Mouse (Mus musculus): ENCODE results near the gene Cbln3.

Gene Cbln3

GRCm38 (mm10) chr14:55878316-55878940 is 5.8 kb downstream of the Cbln3 start:
- no peak for DNase-seq

- no peak for DNase-seq
These were observed 6.5 kb downstream of the Cbln3 start for GRCm38 (mm10) chr14:55877469-55878315.

- peak; percentile 80 for DNase-seq
These were observed 10.2 kb downstream of the Cbln3 start for GRCm38 (mm10) chr14:55873714-55874683.

GRCm38 (mm10) chr14:55873242-55873713 is 10.9 kb downstream of the Cbln3 start:
- DNase-seq = no peak

GRCm38 (mm10) chr14:55872551-55872950 is 11.6 kb downstream of the Cbln3 start:
- DNase-seq = no peak

- no peak for DNase-seq
These were observed 12.2 kb downstream of the Cbln3 start for GRCm38 (mm10) chr14:55872039-55872438.

GRCm38 (mm10) chr14:55869538-55869937 is 14.7 kb downstream of the Cbln3 start:
- DNase-seq = no peak

- DNase-seq = no peak
These were observed 15.8 kb downstream of the Cbln3 start for GRCm38 (mm10) chr14:55868230-55869026.

GRCm38 (mm10) chr14:55866962-55867361 is 17.2 kb downstream of the Cbln3 start:
- DNase-seq = peak; percentile 21

GRCm38 (mm10) chr14:55863773-55864172 is 20.4 kb downstream of the Cbln3 start:
- DNase-seq = peak; percentile 70

- DNase-seq = no peak
These were observed 21.2 kb downstream of the Cbln3 start for GRCm38 (mm10) chr14:55862970-55863369.

- DNase-seq = no peak
These were observed 22.0 kb downstream of the Cbln3 start for GRCm38 (mm10) chr14:55862186-55862585.

- no peak for DNase-seq
These were observed 26.6 kb downstream of the Cbln3 start for GRCm38 (mm10) chr14:55857588-55857987.

GRCm38 (mm10) chr14:55855101-55855561 is 29.1 kb downstream of the Cbln3 start:
- DNase-seq = peak; percentile 27

GRCm38 (mm10) chr14:55854406-55855100 is 29.6 kb downstream of the Cbln3 start:
- peak; percentile 21 for DNase-seq

- peak; percentile 80 for DNase-seq
These were observed 30.4 kb downstream of the Cbln3 start, which contains the start of gene Nynrin for GRCm38 (mm10) chr14:55853621-55854285. TSS of gene Nynrin (plus strand) at chr14:55854010.

GRCm38 (mm10) chr14:55852646-55853551 is 31.3 kb downstream of the Cbln3 start:
- no peak for DNase-seq

- no peak for DNase-seq
These were observed 33.3 kb downstream of the Cbln3 start for GRCm38 (mm10) chr14:55850885-55851284.

- no peak for DNase-seq
These were observed 38.5 kb downstream of the Cbln3 start for GRCm38 (mm10) chr14:55845506-55846294.

Data from thymus, postnatal 25 days (tissue).